Mouse (Mus musculus) myocyte (in vitro differentiated cells): ENCODE measurements around the gene Carnmt1. TPM values are rescaled to one million over a fixed set of nuclear protein-coding genes. Genes with fewer than 3 reads are reported as not detected.

Source experiments
- H3K27me3 ChIP-seq: one replicate; pipeline ENCODE4 v1.6.1; 2011; ENCODE audit not compliant: control insufficient read depth, insufficient read depth, insufficient read length
- H3K36me3 ChIP-seq: one replicate; pipeline ENCODE4 v1.6.1; 2011; ENCODE audit not compliant: control insufficient read depth, insufficient read depth
- H3K4me2 ChIP-seq: one replicate; pipeline ENCODE4 v1.6.1; 2011; ENCODE audit warnings: low read depth, control low read depth
- H3K4me3 ChIP-seq: one replicate; pipeline ENCODE4 v1.5.1; 2011; ENCODE audit warnings: mild to moderate bottlenecking, control low read depth, moderate library complexity
- H3K79me2 ChIP-seq: one replicate; pipeline ENCODE4 v1.6.1; 2011; ENCODE audit not compliant: control insufficient read depth, insufficient read depth
- H3ac ChIP-seq: one replicate; pipeline ENCODE4 v1.6.1; 2011; ENCODE audit not compliant: control insufficient read depth, insufficient read length
- CEBPB ChIP-seq: IDR thresholded peaks from 2 replicates; pipeline ENCODE4 v1.6.1; 2011; ENCODE audit warnings: mild to moderate bottlenecking, moderate library complexity; ENCODE audit not compliant: poor library complexity, insufficient read depth, severe bottlenecking
- E2F4 ChIP-seq: IDR thresholded peaks from one replicate; pipeline ENCODE4 v1.6.1; 2011; ENCODE audit warnings: mild to moderate bottlenecking, control low read depth, moderate library complexity; ENCODE audit not compliant: insufficient read depth
- MAX ChIP-seq: IDR thresholded peaks from one replicate; pipeline ENCODE4 v1.6.1; 2011; ENCODE audit warnings: low read depth, mild to moderate bottlenecking, control low read depth
- MYOD1 ChIP-seq, 3 experiments: IDR thresholded peaks; one replicate each; pipeline ENCODE4 v1.6.1; 2011; ENCODE audit warnings: control low read depth in 2 of 3, low read depth in 2 of 3, mild to moderate bottlenecking in 2 of 3, moderate library complexity in 1 of 3; ENCODE audit not compliant: insufficient read length in 2 of 3, control insufficient read depth in 1 of 3
- MYOG ChIP-seq, 3 experiments: IDR thresholded peaks; one replicate each; pipeline ENCODE4 v1.6.1; 2011; ENCODE audit warnings: control low read depth in 2 of 3, low read depth in 2 of 3, mild to moderate bottlenecking in 2 of 3; ENCODE audit not compliant: insufficient read length in 2 of 3, control insufficient read depth in 1 of 3, insufficient read depth in 1 of 3
- POLR2A ChIP-seq: IDR thresholded peaks from one replicate; pipeline ENCODE4 v1.6.1; 2011; ENCODE audit warnings: low read depth, mild to moderate bottlenecking, control low read depth, moderate library complexity; ENCODE audit not compliant: insufficient read length
- POLR2AphosphoS2 ChIP-seq: IDR thresholded peaks from one replicate; pipeline ENCODE4 v1.6.1; 2011; ENCODE audit warnings: low read depth, control low read depth; ENCODE audit not compliant: insufficient read length
- REST ChIP-seq: IDR thresholded peaks from one replicate; pipeline ENCODE4 v1.6.1; 2011; ENCODE audit warnings: mild to moderate bottlenecking, control low read depth, moderate library complexity; ENCODE audit not compliant: insufficient read depth, insufficient read length
- SRF ChIP-seq: IDR thresholded peaks from one replicate; pipeline ENCODE4 v1.6.1; 2011; ENCODE audit warnings: low read depth; ENCODE audit not compliant: control insufficient read depth, insufficient read length
- TCF12 ChIP-seq: IDR thresholded peaks from one replicate; pipeline ENCODE4 v1.6.1; 2011; ENCODE audit warnings: mild to moderate bottlenecking, control low read depth; ENCODE audit not compliant: poor library complexity, insufficient read depth, severe bottlenecking
- TCF3 ChIP-seq: IDR thresholded peaks from one replicate; pipeline ENCODE4 v1.6.1; 2011; ENCODE audit warnings: low read depth, control low read depth; ENCODE audit not compliant: insufficient read length
- USF1 ChIP-seq: IDR thresholded peaks from one replicate; pipeline ENCODE4 v1.6.1; 2011; ENCODE audit warnings: low read depth, mild to moderate bottlenecking, control low read depth, moderate library complexity
- polyA plus RNA-seq: library from polyadenylated mRNA; unstranded; fragments of >200 nt; fragmentation: generic; extraction: Trizol; gene quantifications from one replicate; pipeline ENCODE4 v1.2.1, GENCODE M21; 2012; ENCODE audit warnings: missing spikeins

The Carnmt1 gene
- polyA plus RNA-seq, 1 experiment = 6.1 TPM

- Histone ChIP-seq H3ac (no peak overlapping the region), H3K36me3 (no peaks in the 10 kb centered on the region), H3K27me3 (no peaks in the 10 kb centered on the region), H3K79me2 (no peaks in the 10 kb centered on the region), H3K4me3 (no peak overlapping the region), H3K4me2 (no peak overlapping the region)
- TF ChIP-seq MYOD1 (IDR thresholded peaks at IDR 0.05; ENCODE audit: control insufficient read depth in 1 of 3, insufficient read length in 2 of 3, low read depth in 2 of 3) (no peak), SRF (no peak), POLR2A (no peak), TCF12 (no peak), REST (no peak), POLR2AphosphoS2 (no peak), CEBPB (no peak)
Measured at GRCm38 (mm10) chr19:18647775-18648557, 22.6 kb upstream of the Carnmt1 start.

- H3K4me2 ChIP-seq = no peak overlapping the region
- H3ac ChIP-seq = no peak overlapping the region
- H3K79me2 ChIP-seq = no peaks in the 10 kb centered on the region
- no peaks in the 10 kb centered on the region for H3K36me3 ChIP-seq
- TF ChIP-seq POLR2A = no peak
- TF ChIP-seq USF1 = no peak
- TF ChIP-seq TCF12 = no peak
- TF ChIP-seq POLR2AphosphoS2 = no peak
- TF ChIP-seq MAX = no peak
- no peak for TF ChIP-seq SRF
- TF ChIP-seq MYOD1 (IDR thresholded peaks at IDR 0.05; ENCODE audit: control insufficient read depth in 1 of 3, insufficient read length in 2 of 3, low read depth in 2 of 3) = no peak
- no peak for TF ChIP-seq MYOG (IDR thresholded peaks at IDR 0.05; ENCODE audit: control insufficient read depth in 1 of 3, insufficient read depth in 1 of 3, insufficient read length in 2 of 3, low read depth in 2 of 3)
- TF ChIP-seq CEBPB = no peak
- no peak for TF ChIP-seq REST
- TF ChIP-seq TCF3 = no peak
- no peak for TF ChIP-seq E2F4
- no peak overlapping the region for H3K4me3 ChIP-seq
- no peaks in the 10 kb centered on the region for H3K27me3 ChIP-seq
Measured at GRCm38 (mm10) chr19:18648558-18648945, 22.0 kb upstream of the Carnmt1 start.

GRCm38 (mm10) chr19:18649955-18650354 lies 20.6 kb upstream of the Carnmt1 start:
- TF ChIP-seq MAX (no peak), MYOG (IDR thresholded peaks at IDR 0.05; ENCODE audit: control insufficient read depth in 1 of 3, insufficient read depth in 1 of 3, insufficient read length in 2 of 3, low read depth in 2 of 3) (no peak), CEBPB (no peak), REST (no peak), TCF3 (no peak), POLR2A (no peak), SRF (no peak), MYOD1 (IDR thresholded peaks at IDR 0.05; ENCODE audit: control insufficient read depth in 1 of 3, insufficient read length in 2 of 3, low read depth in 2 of 3) (no peak), E2F4 (no peak)
- Histone ChIP-seq H3K4me2 (no peak overlapping the region), H3K36me3 (no peaks in the 10 kb centered on the region), H3K27me3 (no peaks in the 10 kb centered on the region), H3ac (no peak overlapping the region), H3K79me2 (no peaks in the 10 kb centered on the region), H3K4me3 (no peak overlapping the region)

GRCm38 (mm10) chr19:18650473-18650872 lies 20.1 kb upstream of the Carnmt1 start:
- no peak for TF ChIP-seq CEBPB
- no peak for TF ChIP-seq E2F4
- TF ChIP-seq SRF = no peak
- no peak for TF ChIP-seq USF1
- H3K79me2 ChIP-seq = no peaks in the 10 kb centered on the region
- H3ac ChIP-seq = no peak overlapping the region
- H3K4me2 ChIP-seq = no peak overlapping the region
- no peaks in the 10 kb centered on the region for H3K27me3 ChIP-seq
- no peaks in the 10 kb centered on the region for H3K36me3 ChIP-seq
- no peak overlapping the region for H3K4me3 ChIP-seq

- Histone ChIP-seq H3K4me3 (no peak overlapping the region), H3K27me3 (no peaks in the 10 kb centered on the region), H3ac (no peak overlapping the region), H3K4me2 (no peak overlapping the region), H3K79me2 (no peaks in the 10 kb centered on the region), H3K36me3 (no peaks in the 10 kb centered on the region)
- TF ChIP-seq TCF3 (no peak), USF1 (no peak), SRF (no peak), POLR2AphosphoS2 (no peak), TCF12 (no peak), POLR2A (no peak), E2F4 (no peak)
Measured at GRCm38 (mm10) chr19:18652592-18652991, 18.0 kb upstream of the Carnmt1 start.
